Mouse (Mus musculus) heart, embryonic 16.5 days (tissue): ENCODE results near the gene E2f4. TPM values are rescaled to one million over a fixed set of nuclear protein-coding genes. Genes with fewer than 3 reads are reported as not detected.

Experiments
- ATAC-seq: fragments of 200-750 bp; cut with Nextera tagmentation; replicated peaks from 2 replicates; pipeline ENCODE4 v1.8.0; 2017; ENCODE audit warnings: moderate number of reproducible peaks; ENCODE audit not compliant: insufficient read depth, low FRiP score; ENCODE audit errors: extremely low read depth
- H3K27ac ChIP-seq: fragments of 300-500 bp; sonication (generic); 2 replicates; pipeline ENCODE4 v1.5.1; 2014; ENCODE audit warnings: mild to moderate bottlenecking, low read length, control low read depth, moderate library complexity
- H3K27me3 ChIP-seq: fragments of 300-500 bp; sonication (generic); 2 replicates; pipeline ENCODE4 v1.6.1; 2014; ENCODE audit warnings: low read length, mixed read lengths; ENCODE audit not compliant: control insufficient read depth, insufficient read depth
- H3K36me3 ChIP-seq: fragments of 300-500 bp; sonication (generic); 2 replicates; pipeline ENCODE4 v1.6.1; 2014; ENCODE audit not compliant: control insufficient read depth, insufficient read depth
- H3K4me1 ChIP-seq: fragments of 300-500 bp; sonication (generic); 2 replicates; pipeline ENCODE4 v1.6.1; 2014; ENCODE audit warnings: low read length, mixed read lengths; ENCODE audit not compliant: control insufficient read depth, insufficient read depth
- H3K4me2 ChIP-seq: fragments of 300-500 bp; sonication (generic); 2 replicates; pipeline ENCODE4 v1.6.1; 2014; ENCODE audit warnings: low read depth, mild to moderate bottlenecking, control low read depth, low read length
- H3K4me3 ChIP-seq: fragments of 300-500 bp; sonication (generic); 2 replicates; pipeline ENCODE4 v1.5.1; 2014; ENCODE audit warnings: mild to moderate bottlenecking, control low read depth, low read length
- H3K9ac ChIP-seq: fragments of 300-500 bp; sonication (generic); 2 replicates; pipeline ENCODE4 v1.6.1; 2014; ENCODE audit warnings: low read length, control low read depth
- H3K9me3 ChIP-seq: fragments of 300-500 bp; sonication (generic); replicated peaks from 2 replicates; pipeline ENCODE4 v1.6.1; 2016; ENCODE audit warnings: low read length; ENCODE audit not compliant: control insufficient read depth
- WGBS: fragments of 180-500 bp; shearing (Covaris S2); extraction: QIAGEN DNeasy Blood & Tissue Kit; methylation state at CpG from one replicate; pipeline ENCODE4 v1.1.7; 2014; 5-methylcytosine and 5-hydroxymethylcytosine counted together
- polyA plus RNA-seq: library from polyadenylated mRNA; unstranded; fragments of >200 nt; fragmentation: Nextera tagmentation; extraction: Ambion mirVana; gene quantifications from 2 replicates; pipeline ENCODE4 v1.2.1, GENCODE M21; 2015

The E2f4 gene
- polyA plus RNA-seq: 50.8 and 61.1 TPM in 2 replicates

GRCm38 (mm10) chr8:105297511-105298192 is at the start of gene E2f4:
E2f4 (plus strand) TSS chr8:105297663.
- Histone ChIP-seq H3K4me2 (peak within 1 kb of the TSS; percentile 98), H3K27me3 (no peaks in the 10 kb centered on the region), H3K9ac (peak within 1 kb of the TSS; percentile 92), H3K4me1 (peaks cover 19% of the 10 kb centered on the region), H3K9me3 (no peaks in the 10 kb centered on the region), H3K27ac (peak within 1 kb of the TSS; percentile 79), H3K36me3 (peaks cover 30% of the 10 kb centered on the region), H3K4me3 (peak within 1 kb of the TSS; percentile 89)
- under 1% methylated on average over 58 of the region's 58 CpGs for WGBS
- peak; percentile 87 for ATAC-seq

GRCm38 (mm10) chr8:105251954-105252353 is 45.5 kb upstream of the E2f4 start:
- H3K4me3 ChIP-seq: no peak overlapping the region
- no peak overlapping the region for H3K4me2 ChIP-seq
- no peak for ATAC-seq
- no peak overlapping the region for H3K9ac ChIP-seq
- peaks cover 43% of the 10 kb centered on the region for H3K36me3 ChIP-seq
- no peaks in the 10 kb centered on the region for H3K9me3 ChIP-seq
- 88% methylated on average over 6 of the region's 6 CpGs for WGBS
- no peak overlapping the region for H3K27ac ChIP-seq
- peaks cover 18% of the 10 kb centered on the region for H3K4me1 ChIP-seq
- no peaks in the 10 kb centered on the region for H3K27me3 ChIP-seq

GRCm38 (mm10) chr8:105252680-105253537 is 44.6 kb upstream of the E2f4 start:
- peak overlapping the region; percentile 99; the same call in 1 of the 2 replicates for H3K4me2 ChIP-seq
- H3K9me3 ChIP-seq: no peaks in the 10 kb centered on the region
- H3K9ac ChIP-seq: peak overlapping the region; percentile 57; the same call in 1 of the 2 replicates
- no peak overlapping the region for H3K27ac ChIP-seq
- peaks cover 39% of the 10 kb centered on the region for H3K36me3 ChIP-seq
- peaks cover 18% of the 10 kb centered on the region for H3K4me1 ChIP-seq
- 0 out of 2 replicates have a peak overlapping the region, but pooled peaks have one; percentile 83 for H3K4me3 ChIP-seq
- peaks cover 4% of the 10 kb centered on the region; the same call in 1 of the 2 replicates for H3K27me3 ChIP-seq
- WGBS: 65% methylated on average over 10 of the region's 10 CpGs
- no peak for ATAC-seq

GRCm38 (mm10) chr8:105253766-105254151 is 43.7 kb upstream of the E2f4 start:
- 44% methylated on average over 20 of the region's 20 CpGs for WGBS
- Histone ChIP-seq H3K27me3 (peaks cover 9% of the 10 kb centered on the region; the same call in 1 of the 2 replicates), H3K27ac (peak overlapping the region; percentile 25; the same call in 1 of the 2 replicates), H3K36me3 (peaks cover 35% of the 10 kb centered on the region), H3K4me2 (peak overlapping the region; percentile 99), H3K4me3 (peak overlapping the region; percentile 83), H3K9me3 (no peaks in the 10 kb centered on the region), H3K4me1 (peaks cover 19% of the 10 kb centered on the region), H3K9ac (peak overlapping the region; percentile 57)
- no peak for ATAC-seq

GRCm38 (mm10) chr8:105254152-105254965 is 43.1 kb upstream of the E2f4 start:
- ATAC-seq: peak; percentile 84
- under 1% methylated on average over 69 of the region's 74 CpGs for whole genome bisulfite sequencing
- Histone ChIP-seq H3K9me3 (no peaks in the 10 kb centered on the region), H3K4me1 (peaks cover 25% of the 10 kb centered on the region), H3K36me3 (peaks cover 31% of the 10 kb centered on the region), H3K27me3 (peaks cover 13% of the 10 kb centered on the region), H3K27ac (peak overlapping the region; percentile 83), H3K4me2 (peak overlapping the region; percentile 99), H3K9ac (peak overlapping the region; percentile 87), H3K4me3 (peak overlapping the region; percentile 83)

- Histone ChIP-seq H3K4me1 (peaks cover 31% of the 10 kb centered on the region), H3K4me2 (peak within 1 kb of the TSS; percentile 99), H3K27ac (peak within 1 kb of the TSS; percentile 83), H3K36me3 (peaks cover 25% of the 10 kb centered on the region), H3K27me3 (peaks cover 17% of the 10 kb centered on the region), H3K4me3 (peak within 1 kb of the TSS; percentile 83), H3K9me3 (no peaks in the 10 kb centered on the region), H3K9ac (peak within 1 kb of the TSS; percentile 87)
- WGBS: 2% methylated on average over 14 of the region's 14 CpGs
- ATAC-seq: peak; percentile 68
Observed at GRCm38 (mm10) chr8:105254966-105255350, 42.5 kb upstream of the E2f4 start, which contains the start of gene B3gnt9. B3gnt9 (minus strand) TSS chr8:105255153.

GRCm38 (mm10) chr8:105257318-105258114 is 39.9 kb upstream of the E2f4 start:
- no peak for ATAC-seq
- Histone ChIP-seq H3K9me3 (peaks cover 4% of the 10 kb centered on the region), H3K27ac (no peak overlapping the region), H3K4me3 (no peak overlapping the region), H3K27me3 (peaks cover 24% of the 10 kb centered on the region), H3K9ac (no peak overlapping the region), H3K36me3 (peaks cover 6% of the 10 kb centered on the region; the same call in 1 of the 2 replicates), H3K4me1 (peaks cover 32% of the 10 kb centered on the region), H3K4me2 (no peak overlapping the region)
- WGBS: 73% methylated on average over 7 of the region's 7 CpGs
